Mouse (Mus musculus) myocyte (in vitro differentiated cells): ENCODE measurements around the gene Fam83d. TPM values are rescaled to one million over a fixed set of nuclear protein-coding genes. Genes with fewer than 3 reads are reported as not detected.

Experiments
- H3K27me3 ChIP-seq: one replicate; pipeline ENCODE4 v1.6.1; 2011; ENCODE audit not compliant: control insufficient read depth, insufficient read depth, insufficient read length
- H3K36me3 ChIP-seq: one replicate; pipeline ENCODE4 v1.6.1; 2011; ENCODE audit not compliant: control insufficient read depth, insufficient read depth
- H3K4me2 ChIP-seq: one replicate; pipeline ENCODE4 v1.6.1; 2011; ENCODE audit warnings: low read depth, control low read depth
- H3K4me3 ChIP-seq: one replicate; pipeline ENCODE4 v1.5.1; 2011; ENCODE audit warnings: mild to moderate bottlenecking, control low read depth, moderate library complexity
- H3K79me2 ChIP-seq: one replicate; pipeline ENCODE4 v1.6.1; 2011; ENCODE audit not compliant: control insufficient read depth, insufficient read depth
- H3ac ChIP-seq: one replicate; pipeline ENCODE4 v1.6.1; 2011; ENCODE audit not compliant: control insufficient read depth, insufficient read length
- CEBPB ChIP-seq: IDR thresholded peaks from 2 replicates; pipeline ENCODE4 v1.6.1; 2011; ENCODE audit warnings: mild to moderate bottlenecking, moderate library complexity; ENCODE audit not compliant: poor library complexity, insufficient read depth, severe bottlenecking
- E2F4 ChIP-seq: IDR thresholded peaks from one replicate; pipeline ENCODE4 v1.6.1; 2011; ENCODE audit warnings: mild to moderate bottlenecking, control low read depth, moderate library complexity; ENCODE audit not compliant: insufficient read depth
- MAX ChIP-seq: IDR thresholded peaks from one replicate; pipeline ENCODE4 v1.6.1; 2011; ENCODE audit warnings: low read depth, mild to moderate bottlenecking, control low read depth
- MYOD1 ChIP-seq, 3 experiments: IDR thresholded peaks; one replicate each; pipeline ENCODE4 v1.6.1; 2011; ENCODE audit warnings: control low read depth in 2 of 3, low read depth in 2 of 3, mild to moderate bottlenecking in 2 of 3, moderate library complexity in 1 of 3; ENCODE audit not compliant: insufficient read length in 2 of 3, control insufficient read depth in 1 of 3
- MYOG ChIP-seq, 3 experiments: IDR thresholded peaks; one replicate each; pipeline ENCODE4 v1.6.1; 2011; ENCODE audit warnings: control low read depth in 2 of 3, low read depth in 2 of 3, mild to moderate bottlenecking in 2 of 3; ENCODE audit not compliant: insufficient read length in 2 of 3, control insufficient read depth in 1 of 3, insufficient read depth in 1 of 3
- POLR2A ChIP-seq: IDR thresholded peaks from one replicate; pipeline ENCODE4 v1.6.1; 2011; ENCODE audit warnings: low read depth, mild to moderate bottlenecking, control low read depth, moderate library complexity; ENCODE audit not compliant: insufficient read length
- POLR2AphosphoS2 ChIP-seq: IDR thresholded peaks from one replicate; pipeline ENCODE4 v1.6.1; 2011; ENCODE audit warnings: low read depth, control low read depth; ENCODE audit not compliant: insufficient read length
- REST ChIP-seq: IDR thresholded peaks from one replicate; pipeline ENCODE4 v1.6.1; 2011; ENCODE audit warnings: mild to moderate bottlenecking, control low read depth, moderate library complexity; ENCODE audit not compliant: insufficient read depth, insufficient read length
- SRF ChIP-seq: IDR thresholded peaks from one replicate; pipeline ENCODE4 v1.6.1; 2011; ENCODE audit warnings: low read depth; ENCODE audit not compliant: control insufficient read depth, insufficient read length
- TCF12 ChIP-seq: IDR thresholded peaks from one replicate; pipeline ENCODE4 v1.6.1; 2011; ENCODE audit warnings: mild to moderate bottlenecking, control low read depth; ENCODE audit not compliant: poor library complexity, insufficient read depth, severe bottlenecking
- TCF3 ChIP-seq: IDR thresholded peaks from one replicate; pipeline ENCODE4 v1.6.1; 2011; ENCODE audit warnings: low read depth, control low read depth; ENCODE audit not compliant: insufficient read length
- USF1 ChIP-seq: IDR thresholded peaks from one replicate; pipeline ENCODE4 v1.6.1; 2011; ENCODE audit warnings: low read depth, mild to moderate bottlenecking, control low read depth, moderate library complexity
- polyA plus RNA-seq: library from polyadenylated mRNA; unstranded; fragments of >200 nt; fragmentation: generic; extraction: Trizol; gene quantifications from one replicate; pipeline ENCODE4 v1.2.1, GENCODE M21; 2012; ENCODE audit warnings: missing spikeins

Gene Fam83d
- polyA plus RNA-seq, 1 experiment: 7.2 TPM

DNA sequence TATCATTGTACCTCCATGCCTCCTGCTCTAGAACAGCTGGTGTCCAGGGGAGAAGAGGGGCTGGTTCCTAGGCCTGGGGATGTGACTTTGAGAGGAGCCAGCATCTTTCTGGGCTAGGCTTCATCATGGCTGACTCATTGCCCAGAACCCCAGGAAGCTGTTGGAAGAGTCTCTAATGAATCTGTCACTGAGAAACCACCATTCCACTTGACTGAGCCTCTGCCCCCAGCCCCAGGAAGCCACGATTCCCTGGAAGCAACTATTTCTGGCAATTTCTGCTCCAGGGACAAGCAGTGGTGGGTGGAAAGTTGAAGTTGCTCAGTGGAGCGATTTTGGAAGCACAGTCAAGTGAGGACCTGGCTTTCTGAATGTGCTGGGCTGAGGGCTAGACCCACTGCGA is 37.0 kb upstream of the Fam83d start:
- TF ChIP-seq MYOD1 (IDR thresholded peaks at IDR 0.05; ENCODE audit: control insufficient read depth in 1 of 3, insufficient read length in 2 of 3, low read depth in 2 of 3) (no peak), SRF (no peak), CEBPB (no peak), TCF12 (no peak), USF1 (no peak), TCF3 (no peak), POLR2A (no peak)
- no peaks in the 10 kb centered on the region for H3K79me2 ChIP-seq
- no peaks in the 10 kb centered on the region for H3K36me3 ChIP-seq
- no peak overlapping the region for H3K4me2 ChIP-seq
- H3ac ChIP-seq: no peak overlapping the region
- peaks cover 4% of the 10 kb centered on the region for H3K27me3 ChIP-seq
- no peak overlapping the region for H3K4me3 ChIP-seq

DNA sequence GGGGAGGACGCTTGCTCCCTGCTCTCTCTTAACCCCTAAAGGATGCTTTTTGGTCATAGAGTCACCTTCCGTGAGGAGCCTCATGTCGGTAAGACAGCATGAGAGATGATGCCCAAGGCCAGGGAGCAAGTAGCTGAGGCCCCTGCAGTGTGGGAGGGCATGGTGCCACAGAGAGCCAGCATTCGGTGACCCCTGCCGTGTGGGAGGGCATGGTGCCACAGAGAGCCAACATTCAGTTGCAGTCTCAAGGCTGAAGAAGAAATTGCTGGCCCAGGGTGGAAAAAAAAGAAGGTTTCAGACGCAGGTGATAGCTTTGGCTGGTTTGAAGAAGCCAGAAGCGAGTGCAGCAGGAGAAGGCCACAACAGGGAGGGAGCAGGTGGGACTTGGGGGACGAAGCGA is 35.4 kb upstream of the Fam83d start:
- no peak overlapping the region for H3K4me3 ChIP-seq
- peaks cover 4% of the 10 kb centered on the region for H3K27me3 ChIP-seq
- no peak overlapping the region for H3ac ChIP-seq
- no peak overlapping the region for H3K4me2 ChIP-seq
- TF ChIP-seq E2F4 (no peak), MYOD1 (IDR thresholded peaks at IDR 0.05; ENCODE audit: control insufficient read depth in 1 of 3, insufficient read length in 2 of 3, low read depth in 2 of 3) (no peak), POLR2A (no peak), POLR2AphosphoS2 (no peak), SRF (no peak), TCF12 (no peak)
- H3K79me2 ChIP-seq: no peaks in the 10 kb centered on the region
- no peaks in the 10 kb centered on the region for H3K36me3 ChIP-seq

- Histone ChIP-seq H3K79me2 (no peaks in the 10 kb centered on the region), H3K27me3 (peaks cover 4% of the 10 kb centered on the region), H3ac (no peak overlapping the region), H3K36me3 (no peaks in the 10 kb centered on the region), H3K4me2 (no peak overlapping the region), H3K4me3 (no peak overlapping the region)
- TF ChIP-seq REST (no peak), CEBPB (no peak), E2F4 (no peak), USF1 (no peak), TCF12 (no peak), POLR2A (no peak), POLR2AphosphoS2 (no peak), MYOG (IDR thresholded peaks at IDR 0.05; ENCODE audit: control insufficient read depth in 1 of 3, insufficient read depth in 1 of 3, insufficient read length in 2 of 3, low read depth in 2 of 3) (no peak), TCF3 (no peak), SRF (no peak), MAX (no peak), MYOD1 (IDR thresholded peaks at IDR 0.05; ENCODE audit: control insufficient read depth in 1 of 3, insufficient read length in 2 of 3, low read depth in 2 of 3) (no peak)
Measured at GRCm38 (mm10) chr2:158733136-158733535, 34.8 kb upstream of the Fam83d start.

GRCm38 (mm10) chr2:158733914-158734313 is 34.0 kb upstream of the Fam83d start:
- Histone ChIP-seq H3K4me2 (no peak overlapping the region), H3K4me3 (no peak overlapping the region), H3ac (no peak overlapping the region), H3K36me3 (no peaks in the 10 kb centered on the region), H3K79me2 (no peaks in the 10 kb centered on the region), H3K27me3 (peaks cover 4% of the 10 kb centered on the region)
- TF ChIP-seq POLR2AphosphoS2 (no peak), REST (no peak), TCF3 (no peak), MYOD1 (IDR thresholded peaks at IDR 0.05; ENCODE audit: control insufficient read depth in 1 of 3, insufficient read length in 2 of 3, low read depth in 2 of 3) (no peak), CEBPB (no peak), TCF12 (no peak), SRF (no peak), MYOG (IDR thresholded peaks at IDR 0.05; ENCODE audit: control insufficient read depth in 1 of 3, insufficient read depth in 1 of 3, insufficient read length in 2 of 3, low read depth in 2 of 3) (no peak), USF1 (no peak), POLR2A (no peak), E2F4 (no peak), MAX (no peak)

GRCm38 (mm10) chr2:158734500-158735152 is 33.3 kb upstream of the Fam83d start:
- Histone ChIP-seq H3K4me2 (no peak overlapping the region), H3ac (no peak overlapping the region), H3K27me3 (peaks cover 4% of the 10 kb centered on the region), H3K79me2 (no peaks in the 10 kb centered on the region), H3K36me3 (no peaks in the 10 kb centered on the region), H3K4me3 (no peak overlapping the region)
- no peak for TF ChIP-seq TCF12
- no peak for TF ChIP-seq MYOG (IDR thresholded peaks at IDR 0.05; ENCODE audit: control insufficient read depth in 1 of 3, insufficient read depth in 1 of 3, insufficient read length in 2 of 3, low read depth in 2 of 3)
- no peak for TF ChIP-seq TCF3
- TF ChIP-seq POLR2A: no peak
- no peak for TF ChIP-seq CEBPB
- no peak for TF ChIP-seq MYOD1 (IDR thresholded peaks at IDR 0.05; ENCODE audit: control insufficient read depth in 1 of 3, insufficient read length in 2 of 3, low read depth in 2 of 3)
- TF ChIP-seq REST: no peak
- TF ChIP-seq USF1: no peak
- TF ChIP-seq SRF: no peak
- TF ChIP-seq E2F4: no peak
- TF ChIP-seq POLR2AphosphoS2: no peak
- TF ChIP-seq MAX: no peak
